Mouse (Mus musculus) embryonic facial prominence, embryonic 14.5 days (tissue): ENCODE measurements around the gene BC030870. TPM values are rescaled to one million over a fixed set of nuclear protein-coding genes. Genes with fewer than 3 reads are reported as not detected.

Experiments
- ATAC-seq: fragments of 200-750 bp; cut with Nextera tagmentation; 2 replicates; pipeline ENCODE4 v1.8.0; 2017; ENCODE audit warnings: low read depth, moderate number of reproducible peaks, moderate TSS enrichment
- DNase-seq: peaks from one replicate; pipeline ENCODE4 v3.0.0-alpha.2; 2015; ENCODE audit warnings: low spot score
- H3K27ac ChIP-seq: fragments of 300-500 bp; sonication (generic); replicated peaks from 2 replicates; pipeline ENCODE4 v1.5.1; 2014; ENCODE audit warnings: low read depth, mild to moderate bottlenecking, low read length, moderate library complexity
- H3K27me3 ChIP-seq: fragments of 300-500 bp; sonication (generic); replicated peaks from 2 replicates; pipeline ENCODE4 v1.6.1; 2014; ENCODE audit warnings: low read length; ENCODE audit not compliant: control insufficient read depth, insufficient read depth
- H3K36me3 ChIP-seq: fragments of 300-500 bp; sonication (generic); 2 replicates; pipeline ENCODE4 v1.6.1; 2014; ENCODE audit warnings: low read length, mixed read lengths; ENCODE audit not compliant: control insufficient read depth, insufficient read depth
- H3K4me1 ChIP-seq: fragments of 300-500 bp; sonication (generic); 2 replicates; pipeline ENCODE4 v1.6.1; 2014; ENCODE audit warnings: antibody characterized with exemption, low read length; ENCODE audit not compliant: control insufficient read depth, insufficient read depth
- H3K4me2 ChIP-seq: fragments of 300-500 bp; sonication (generic); 2 replicates; pipeline ENCODE4 v1.6.1; 2014; ENCODE audit warnings: low read depth, mild to moderate bottlenecking, low read length, moderate library complexity, mixed read lengths
- H3K4me3 ChIP-seq: fragments of 300-500 bp; sonication (generic); 2 replicates; pipeline ENCODE4 v1.5.1; 2014; ENCODE audit warnings: low read depth, mild to moderate bottlenecking, low read length
- H3K9ac ChIP-seq: fragments of 300-500 bp; sonication (generic); 2 replicates; pipeline ENCODE4 v1.6.1; 2014; ENCODE audit warnings: low read depth, mild to moderate bottlenecking, low read length, moderate library complexity, mixed read lengths
- H3K9me3 ChIP-seq: fragments of 300-500 bp; sonication (generic); 2 replicates; pipeline ENCODE4 v1.6.1; 2016; ENCODE audit warnings: low read length; ENCODE audit not compliant: control insufficient read depth
- WGBS: fragments of 180-500 bp; shearing (Covaris S2); extraction: QIAGEN DNeasy Blood & Tissue Kit; methylation state at CpG from one replicate; pipeline ENCODE4 v1.1.7; 2014; 5-methylcytosine and 5-hydroxymethylcytosine counted together
- polyA plus RNA-seq: library from polyadenylated mRNA; unstranded; fragments of >200 nt; fragmentation: Nextera tagmentation; extraction: Ambion mirVana; gene quantifications from 2 replicates; pipeline ENCODE4 v1.2.1, GENCODE M21; 2014

Gene BC030870
- polyA plus RNA-seq, 1 experiment from 2014 or later = 0.15 TPM

DNA sequence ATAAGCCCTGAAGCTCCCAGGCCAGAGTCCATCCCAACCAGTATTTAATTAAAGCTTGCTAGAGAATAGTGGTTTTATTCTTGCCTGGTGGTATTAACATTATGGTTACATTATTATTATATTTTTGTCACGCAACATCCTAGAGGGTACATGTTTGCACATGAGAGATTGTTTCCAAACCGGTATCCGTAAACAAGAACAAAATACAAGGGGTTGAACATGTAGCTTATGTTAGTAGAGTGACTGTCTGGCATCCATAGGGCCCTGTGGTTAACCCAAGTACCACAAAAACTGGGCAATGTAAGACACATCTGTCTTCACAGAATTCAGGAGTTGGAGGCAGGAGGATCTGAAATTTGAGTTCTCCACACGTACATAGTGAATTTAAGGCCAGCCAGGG is 62.3 kb downstream of the BC030870 start:
- Histone ChIP-seq H3K4me1 (no peaks in the 10 kb centered on the region), H3K9ac (no peak overlapping the region), H3K36me3 (no peaks in the 10 kb centered on the region), H3K27me3 (no peaks in the 10 kb centered on the region), H3K4me3 (no peak overlapping the region), H3K27ac (no peak overlapping the region), H3K9me3 (no peaks in the 10 kb centered on the region), H3K4me2 (no peak overlapping the region)
- DNase-seq = peak; percentile 16
- ATAC-seq = no peak
- 88% methylated on average over 4 of the region's 4 CpGs for WGBS

DNA sequence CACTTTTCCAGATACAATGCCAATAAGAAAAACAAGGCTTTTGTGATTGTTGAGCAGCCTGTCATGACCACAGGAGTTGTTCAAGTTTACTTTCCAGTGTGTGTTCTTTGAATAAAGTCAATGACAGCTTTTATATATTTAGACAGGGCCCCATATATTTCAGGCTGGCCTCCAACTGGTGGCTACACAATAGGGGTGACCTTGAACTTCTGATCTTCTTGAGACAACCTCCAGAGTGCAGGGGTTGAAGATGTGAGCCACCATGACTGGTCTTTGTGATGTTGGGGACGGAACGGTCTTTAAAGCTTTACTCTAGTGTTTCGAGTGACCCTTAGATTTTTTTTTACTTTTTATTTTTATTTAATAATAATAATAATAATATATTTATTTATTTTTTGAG is 63.7 kb downstream of the BC030870 start:
- H3K4me2 ChIP-seq = no peak overlapping the region
- no peak overlapping the region for H3K4me3 ChIP-seq
- no peak for ATAC-seq
- H3K4me1 ChIP-seq = no peaks in the 10 kb centered on the region
- DNase-seq = no peak
- 98% methylated on average over 3 of the region's 3 CpGs for WGBS
- H3K36me3 ChIP-seq = no peaks in the 10 kb centered on the region
- H3K9me3 ChIP-seq = no peaks in the 10 kb centered on the region
- no peak overlapping the region for H3K27ac ChIP-seq
- no peaks in the 10 kb centered on the region for H3K27me3 ChIP-seq
- no peak overlapping the region for H3K9ac ChIP-seq

- WGBS = 48% methylated on average over 2 of the region's 2 CpGs
- no peaks in the 10 kb centered on the region for H3K36me3 ChIP-seq
- H3K4me3 ChIP-seq = no peak overlapping the region
- H3K4me2 ChIP-seq = no peak overlapping the region
- no peaks in the 10 kb centered on the region for H3K9me3 ChIP-seq
- no peak overlapping the region for H3K9ac ChIP-seq
- no peak for DNase-seq
- no peaks in the 10 kb centered on the region for H3K27me3 ChIP-seq
- no peak overlapping the region for H3K27ac ChIP-seq
- ATAC-seq = no peak
- no peaks in the 10 kb centered on the region for H3K4me1 ChIP-seq
Observed at GRCm38 (mm10) chr8:65064071-65064470, 65.3 kb downstream of the BC030870 start.

DNA sequence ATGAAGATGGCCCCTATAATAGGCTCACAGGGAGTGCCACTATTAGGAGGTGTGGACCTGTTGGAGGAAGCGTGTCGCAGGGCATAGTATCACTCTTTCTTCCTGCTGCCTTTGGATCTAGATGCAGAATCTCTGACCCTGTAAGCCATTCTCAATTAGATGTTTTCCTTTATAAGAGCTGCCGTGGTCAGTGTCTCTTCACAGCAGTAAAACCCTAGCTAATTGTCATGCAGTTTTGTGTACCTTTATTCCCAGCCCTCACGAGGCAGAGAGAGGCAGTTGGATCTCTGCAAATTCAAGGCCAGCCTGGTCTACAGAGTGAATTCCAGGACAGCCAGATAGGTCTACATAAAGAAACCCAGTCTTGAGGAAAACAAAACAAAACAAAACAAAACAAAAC is 67.2 kb downstream of the BC030870 start:
- WGBS = 83% methylated on average over 4 of the region's 4 CpGs

DNA sequence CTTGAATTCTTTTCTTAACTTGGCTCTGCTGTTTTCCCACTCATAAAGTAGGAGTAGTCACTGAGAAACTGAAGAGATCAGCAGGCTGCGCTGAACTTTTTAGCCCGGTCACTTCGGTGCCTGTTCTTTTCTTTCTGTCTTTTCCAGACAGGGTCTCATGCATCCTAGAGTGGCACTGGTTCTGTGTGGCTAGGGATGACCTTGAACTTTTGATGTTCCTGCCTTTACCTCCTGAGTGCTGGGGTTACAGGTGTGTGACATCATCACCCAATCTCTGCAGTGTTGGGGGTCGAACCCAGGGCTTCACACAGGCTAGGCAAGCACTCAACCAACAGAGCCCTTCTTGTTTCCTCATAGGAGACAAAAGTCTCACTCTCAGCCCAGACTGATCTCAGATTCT is 72.6 kb downstream of the BC030870 start:
- H3K36me3 ChIP-seq = no peaks in the 10 kb centered on the region
- H3K4me1 ChIP-seq = 0 out of 2 replicates have a peak, but pooled peaks cover 8% of the 10 kb centered on the region
- WGBS = 97% methylated on average over 4 of the region's 4 CpGs
- no peak overlapping the region for H3K4me3 ChIP-seq
- no peak for DNase-seq
- H3K4me2 ChIP-seq = no peak overlapping the region
- H3K9ac ChIP-seq = no peak overlapping the region
- no peak for ATAC-seq
- no peak overlapping the region for H3K27ac ChIP-seq
- no peaks in the 10 kb centered on the region for H3K9me3 ChIP-seq
- no peaks in the 10 kb centered on the region for H3K27me3 ChIP-seq

More for the DNA sequence above, 67.2 kb downstream of the BC030870 start:
- DNase-seq = no peak
- no peaks in the 10 kb centered on the region for H3K4me1 ChIP-seq
- no peak overlapping the region for H3K4me2 ChIP-seq
- no peak overlapping the region for H3K4me3 ChIP-seq
- no peak overlapping the region for H3K27ac ChIP-seq
- H3K27me3 ChIP-seq = no peaks in the 10 kb centered on the region
- ATAC-seq = no peak
- no peak overlapping the region for H3K9ac ChIP-seq
- H3K36me3 ChIP-seq = no peaks in the 10 kb centered on the region
- no peaks in the 10 kb centered on the region for H3K9me3 ChIP-seq

GRCm38 (mm10) chr8:65053968-65054367 is 75.4 kb downstream of the BC030870 start:
- H3K4me3 ChIP-seq = no peak overlapping the region
- no peaks in the 10 kb centered on the region for H3K9me3 ChIP-seq
- H3K36me3 ChIP-seq = no peaks in the 10 kb centered on the region
- no peak overlapping the region for H3K9ac ChIP-seq
- peak; percentile 53 for DNase-seq
- no peaks in the 10 kb centered on the region for H3K27me3 ChIP-seq
- WGBS = 28% methylated on average over 5 of the region's 5 CpGs
- no peak overlapping the region for H3K27ac ChIP-seq
- ATAC-seq = peak; percentile 55; the same call in 1 of the 2 replicates
- no peak overlapping the region for H3K4me2 ChIP-seq
- 0 out of 2 replicates have a peak, but pooled peaks cover 8% of the 10 kb centered on the region for H3K4me1 ChIP-seq

GRCm38 (mm10) chr8:65053554-65053953 is 75.8 kb downstream of the BC030870 start:
- H3K27ac ChIP-seq = no peak overlapping the region
- no peak overlapping the region for H3K4me2 ChIP-seq
- H3K4me1 ChIP-seq = 0 out of 2 replicates have a peak, but pooled peaks cover 8% of the 10 kb centered on the region
- no peaks in the 10 kb centered on the region for H3K27me3 ChIP-seq
- no peak overlapping the region for H3K4me3 ChIP-seq
- H3K9ac ChIP-seq = no peak overlapping the region
- no peaks in the 10 kb centered on the region for H3K36me3 ChIP-seq
- WGBS = 80% methylated on average over 3 of the region's 3 CpGs
- H3K9me3 ChIP-seq = no peaks in the 10 kb centered on the region
- DNase-seq = no peak
- ATAC-seq = no peak

- no peak for ATAC-seq
- Histone ChIP-seq H3K4me3 (no peak overlapping the region), H3K4me1 (no peaks in the 10 kb centered on the region)
Observed at GRCm38 (mm10) chr8:65047801-65048200, 81.6 kb downstream of the BC030870 start.

GRCm38 (mm10) chr8:65047193-65047592 is 82.2 kb downstream of the BC030870 start:
- ATAC-seq = no peak
- 90% methylated on average over 4 of the region's 4 CpGs for WGBS
- no peak for DNase-seq
- Histone ChIP-seq H3K4me3 (no peak overlapping the region), H3K27me3 (no peaks in the 10 kb centered on the region), H3K27ac (no peak overlapping the region), H3K4me2 (no peak overlapping the region), H3K9me3 (no peaks in the 10 kb centered on the region), H3K36me3 (no peaks in the 10 kb centered on the region), H3K4me1 (no peaks in the 10 kb centered on the region), H3K9ac (no peak overlapping the region)

More at GRCm38 (mm10) chr8:65047801-65048200, 81.6 kb downstream of the BC030870 start:
- Histone ChIP-seq H3K36me3 (no peaks in the 10 kb centered on the region), H3K4me2 (no peak overlapping the region), H3K9me3 (no peaks in the 10 kb centered on the region), H3K27ac (no peak overlapping the region), H3K9ac (no peak overlapping the region), H3K27me3 (no peaks in the 10 kb centered on the region)
- 91% methylated on average over 4 of the region's 4 CpGs for WGBS
- no peak for DNase-seq
